Mouse (Mus musculus) frontal cortex, adult 2 months (tissue): ENCODE measurements around the gene Enthd1. TPM values are rescaled to one million over a fixed set of nuclear protein-coding genes. Genes with fewer than 3 reads are reported as not detected.
"Not testable (repeated sequence)": the region's sequence is repeated elsewhere in the genome, so short reads cannot be mapped to it uniquely, and the experiment has no call there.

Experiments used
- DNase-seq, 2 experiments: peaks; one replicate each; pipeline ENCODE4 v3.0.0; 2022; ENCODE audit warnings: low spot score in 1 of 2; ENCODE audit errors: extremely low spot score in 1 of 2
- polyA plus RNA-seq: library from polyadenylated mRNA; depleted of rRNA; stranded (reverse); fragments of >200 nt; gene quantifications from 2 replicates; pipeline ENCODE4 v1.2.3, GENCODE M21; 2012; rRNA removed

Enthd1 gene
- polyA plus RNA-seq, result 0.04 TPM in 1 of 2 replicates, not detected in the other

- no peak for DNase-seq
These were observed at the start of gene Enthd1 for GRCm38 (mm10) chr15:80565106-80565665. Gene Enthd1, minus strand, starts transcription at chr15:80565156.

- no peak for DNase-seq
These were observed 48.9 kb upstream of the Enthd1 start for GRCm38 (mm10) chr15:80613904-80614303.

- no peak for DNase-seq
These were observed 46.5 kb upstream of the Enthd1 start for GRCm38 (mm10) chr15:80611478-80611877.

DNA sequence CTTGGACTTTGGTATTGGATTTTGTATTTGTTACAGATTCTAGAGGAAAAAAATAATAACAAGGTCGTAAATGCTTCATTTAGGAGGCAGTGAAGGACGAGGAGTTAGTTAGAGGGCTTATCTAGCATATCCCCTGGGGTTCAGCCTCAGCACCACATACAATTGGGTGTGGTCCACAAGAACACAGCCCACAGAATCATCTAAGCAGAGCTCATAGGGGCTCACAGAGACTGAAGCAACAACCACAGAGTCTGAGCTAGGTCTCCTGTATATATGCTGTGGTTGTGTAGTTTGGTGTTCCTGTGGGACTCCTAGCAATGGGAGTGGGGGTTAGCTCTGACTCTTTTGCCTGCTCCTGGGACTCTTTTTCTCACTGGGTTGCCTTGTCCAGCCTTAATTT is 45.4 kb upstream of the Enthd1 start:
- no peak for DNase-seq

- DNase-seq, result no peak
These were observed 43.0 kb upstream of the Enthd1 start for GRCm38 (mm10) chr15:80607970-80608369.

GRCm38 (mm10) chr15:80604026-80604425 is 39.1 kb upstream of the Enthd1 start:
- no peak for DNase-seq

- no peak for DNase-seq
These were observed 37.5 kb upstream of the Enthd1 start for GRCm38 (mm10) chr15:80602487-80602886.

DNA sequence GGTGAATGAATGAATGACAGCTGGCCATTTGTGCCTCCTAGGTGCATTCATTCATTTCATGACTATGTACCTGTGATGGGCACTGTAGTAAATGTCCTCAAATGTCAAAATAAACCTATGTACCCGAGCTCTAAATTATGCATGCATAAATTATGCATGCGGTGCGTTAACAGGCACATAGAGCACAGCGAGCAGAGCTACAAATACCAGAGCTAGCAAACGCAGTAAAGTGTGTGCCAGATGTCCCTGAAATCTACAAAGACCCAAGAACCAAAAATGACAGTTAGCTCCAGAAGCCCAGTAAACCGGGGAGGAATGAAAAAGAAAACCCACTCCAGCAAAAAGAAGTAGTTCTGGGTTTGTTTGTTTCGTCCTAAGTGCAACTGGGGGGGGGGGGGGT is 36.5 kb upstream of the Enthd1 start:
- peak in 1 of 2 experiments; percentile 10 for DNase-seq

- DNase-seq, result no peak
These were observed 34.9 kb upstream of the Enthd1 start for GRCm38 (mm10) chr15:80599843-80600242.

- no peak for DNase-seq
These were observed 34.3 kb upstream of the Enthd1 start for GRCm38 (mm10) chr15:80599213-80599750.

GRCm38 (mm10) chr15:80598750-80599149 is 33.8 kb upstream of the Enthd1 start:
- DNase-seq, result no peak

GRCm38 (mm10) chr15:80593877-80594276 is 28.9 kb upstream of the Enthd1 start:
- no peak for DNase-seq

GRCm38 (mm10) chr15:80592737-80593136 is 27.8 kb upstream of the Enthd1 start:
- DNase-seq, result no peak

DNA sequence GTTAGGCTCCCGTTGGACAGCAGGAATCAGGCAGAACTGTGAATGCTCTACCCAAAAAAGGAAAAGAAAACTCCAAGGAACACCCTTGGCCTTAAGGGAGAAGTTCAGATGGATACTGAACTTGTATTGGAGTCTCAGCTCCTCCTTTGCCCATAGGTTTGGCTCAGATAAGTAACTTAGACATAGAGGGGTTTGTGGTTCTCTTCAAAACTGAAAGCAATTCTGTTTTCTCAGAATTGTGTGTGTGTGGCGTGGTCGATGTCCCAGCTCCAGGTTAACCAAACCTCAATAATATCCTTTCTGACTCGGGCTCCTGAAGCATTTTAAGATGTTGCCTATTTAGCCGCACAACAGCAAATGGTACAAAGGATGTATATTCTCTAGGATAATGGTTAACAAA is 25.7 kb upstream of the Enthd1 start:
- DNase-seq, result no peak

DNA sequence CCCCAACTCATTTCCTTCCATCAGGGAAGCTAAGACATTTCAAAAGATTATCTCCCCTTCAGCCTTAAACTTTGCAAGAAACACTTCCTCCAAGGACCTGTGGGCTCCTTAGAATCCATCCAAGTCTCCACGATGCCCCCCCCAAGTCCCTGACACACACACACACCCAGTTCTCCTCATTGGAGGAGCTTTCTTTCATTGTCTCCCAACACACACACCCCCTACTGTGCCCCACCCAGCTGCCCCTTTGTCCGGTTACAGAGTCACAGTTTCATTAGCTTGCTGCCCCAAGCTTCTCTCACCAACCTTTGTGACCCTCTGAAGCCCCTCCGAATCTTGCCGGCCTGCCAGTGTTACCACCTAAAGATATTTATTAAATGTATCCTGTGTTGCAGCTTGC is 21.3 kb upstream of the Enthd1 start:
- DNase-seq, result no peak

DNA sequence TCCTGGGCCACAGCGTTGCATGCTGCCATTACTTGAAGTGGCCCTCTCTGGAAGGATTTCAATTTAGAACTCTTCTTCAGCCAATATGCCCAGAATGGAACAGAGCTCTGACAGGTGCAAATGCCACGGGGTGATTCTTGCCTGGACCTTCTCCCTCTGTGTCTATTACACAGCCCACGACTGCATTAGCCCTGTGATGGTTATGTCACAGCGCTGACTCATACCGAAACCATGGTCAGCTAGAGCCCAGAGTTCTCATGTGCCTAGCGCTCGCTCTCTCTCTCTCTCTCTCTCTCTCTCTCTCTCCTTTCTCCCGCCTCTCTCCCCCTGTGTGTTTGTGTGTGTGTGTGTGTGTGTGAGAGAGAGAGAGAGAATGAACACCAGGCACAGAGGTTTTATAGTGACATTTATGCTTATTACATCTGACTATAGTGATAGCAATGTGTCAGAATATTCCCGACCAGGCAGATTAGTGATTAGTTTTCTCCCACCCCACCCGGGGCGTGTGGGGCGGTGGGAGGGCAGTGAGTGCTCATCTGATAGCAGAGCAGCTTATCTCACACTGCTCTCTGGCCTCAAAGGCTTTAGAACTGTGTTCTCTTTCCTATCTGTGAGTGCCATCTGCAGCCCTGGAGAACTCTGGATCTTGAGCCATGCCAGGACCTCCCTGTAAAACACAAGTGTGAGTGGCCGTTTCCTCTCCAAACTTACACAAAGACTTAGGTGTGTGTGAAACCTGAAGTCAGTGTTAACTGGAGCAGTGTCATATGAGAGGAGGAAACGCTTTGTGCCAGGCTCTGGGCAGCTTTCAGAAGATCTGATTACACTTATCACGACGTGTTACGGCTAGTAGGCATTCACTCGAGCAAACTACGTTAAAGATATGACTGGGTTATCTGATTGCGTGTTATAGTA is 17.9 kb upstream of the Enthd1 start:
- no peak for DNase-seq

- not testable (repeated sequence) for DNase-seq
These were observed 15.6 kb upstream of the Enthd1 start for GRCm38 (mm10) chr15:80580585-80580984.

GRCm38 (mm10) chr15:80579121-80579520 is 14.2 kb upstream of the Enthd1 start:
- DNase-seq, result no peak

- DNase-seq, result no peak
These were observed 12.4 kb upstream of the Enthd1 start for GRCm38 (mm10) chr15:80577166-80577960.

DNA sequence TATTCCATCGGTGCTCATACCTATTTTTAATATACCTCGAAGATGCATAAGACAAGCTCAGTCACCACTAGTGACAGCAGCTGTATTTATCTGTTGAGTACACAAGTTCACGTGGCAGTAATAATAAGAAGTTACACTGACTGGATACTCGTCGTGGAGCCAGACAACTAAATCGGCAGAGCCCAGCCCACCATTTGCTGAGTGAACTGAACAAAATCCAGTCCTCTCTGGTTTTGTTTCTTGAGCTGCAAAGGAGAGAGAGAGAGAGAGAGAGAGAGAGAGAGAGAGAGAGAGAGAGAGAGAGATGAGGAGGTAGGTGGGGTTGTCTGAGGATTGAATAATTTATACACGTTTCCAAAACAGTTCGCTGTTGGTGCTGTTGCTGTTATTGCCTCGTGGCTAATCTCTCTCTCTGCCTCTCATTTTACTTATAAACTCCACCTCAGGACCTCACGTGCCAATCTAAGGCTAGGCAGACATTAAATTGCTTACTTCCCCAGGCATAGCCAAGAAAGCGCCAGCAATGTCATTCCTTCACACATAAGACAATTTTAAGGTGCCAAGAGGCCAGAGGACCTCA is 11.5 kb upstream of the Enthd1 start:
- no peak for DNase-seq
